Mouse (Mus musculus): Measurements from ENCODE around the gene Sbno1. TPM values are rescaled to one million over a fixed set of nuclear protein-coding genes. Genes with fewer than 3 reads are reported as not detected.

The Sbno1 gene
- polyA plus RNA-seq, 1 experiment from 2014 or later, result 85.9 TPM

GRCm38 (mm10) chr5:124440094-124440701 is 14.4 kb upstream of the Sbno1 start:
- peaks cover 25% of the 10 kb centered on the region for H3K4me1 ChIP-seq
- H3K27me3 ChIP-seq (replicated peaks), result no peaks in the 10 kb centered on the region
- H3K9me3 ChIP-seq (replicated peaks), result no peaks in the 10 kb centered on the region
- ATAC-seq (ENCODE audit: low FRiP score), result peak; percentile 53
- H3K4me3 ChIP-seq (replicated peaks), result peak overlapping the region; percentile 66
- under 1% methylated on average over 30 of the region's 30 CpGs for WGBS
- peak overlapping the region; percentile 100 for H3K4me2 ChIP-seq
- H3K27ac ChIP-seq (replicated peaks), result peak overlapping the region; percentile 73
- H3K36me3 ChIP-seq, result no peaks in the 10 kb centered on the region
- H3K9ac ChIP-seq (replicated peaks), result peak overlapping the region; percentile 61

GRCm38 (mm10) chr5:124439447-124440093 is 13.8 kb upstream of the Sbno1 start, which contains the start of gene Kmt5a:
TSS of gene Kmt5a (plus strand) at chr5:124439930.
- peak; percentile 97 for ATAC-seq (ENCODE audit: low FRiP score)
- whole genome bisulfite sequencing, result under 1% methylated on average over 34 of the region's 34 CpGs

GRCm38 (mm10) chr5:124438746-124439145 is 12.9 kb upstream of the Sbno1 start:
- 70% methylated on average over 5 of the region's 5 CpGs for WGBS
- peaks cover 17% of the 10 kb centered on the region for H3K4me1 ChIP-seq
- no peak overlapping the region for H3K9ac ChIP-seq (replicated peaks)
- no peak for ATAC-seq (ENCODE audit: low FRiP score)
- no peaks in the 10 kb centered on the region for H3K9me3 ChIP-seq (replicated peaks)
- no peaks in the 10 kb centered on the region for H3K36me3 ChIP-seq
- H3K27me3 ChIP-seq (replicated peaks), result no peaks in the 10 kb centered on the region
- no peak overlapping the region; the same call in 1 of the 2 replicates for H3K27ac ChIP-seq (replicated peaks)
- peak overlapping the region; percentile 66; the same call in 1 of the 2 replicates for H3K4me3 ChIP-seq (replicated peaks)
- H3K4me2 ChIP-seq, result peak overlapping the region; percentile 100

More at GRCm38 (mm10) chr5:124439447-124440093, 13.8 kb upstream of the Sbno1 start, which contains the start of gene Kmt5a:
- Histone ChIP-seq H3K4me1 (peaks cover 20% of the 10 kb centered on the region), H3K36me3 (no peaks in the 10 kb centered on the region), H3K9ac (replicated peaks) (peak within 1 kb of the TSS; percentile 61), H3K9me3 (replicated peaks) (no peaks in the 10 kb centered on the region), H3K27me3 (replicated peaks) (no peaks in the 10 kb centered on the region), H3K27ac (replicated peaks) (peak within 1 kb of the TSS; percentile 73), H3K4me2 (peak within 1 kb of the TSS; percentile 100), H3K4me3 (replicated peaks) (peak within 1 kb of the TSS; percentile 66)

- no peak for ATAC-seq (ENCODE audit: low FRiP score)
- Histone ChIP-seq H3K4me3 (replicated peaks) (no peak overlapping the region), H3K9me3 (replicated peaks) (no peaks in the 10 kb centered on the region), H3K9ac (replicated peaks) (no peak overlapping the region), H3K4me1 (peaks cover 17% of the 10 kb centered on the region), H3K36me3 (no peaks in the 10 kb centered on the region), H3K27ac (replicated peaks) (no peak overlapping the region), H3K27me3 (replicated peaks) (no peaks in the 10 kb centered on the region), H3K4me2 (no peak overlapping the region)
- 92% methylated on average over 5 of the region's 5 CpGs for WGBS
Measured at GRCm38 (mm10) chr5:124438229-124438628, 12.4 kb upstream of the Sbno1 start.

GRCm38 (mm10) chr5:124433048-124433447 is 7.2 kb upstream of the Sbno1 start:
- Histone ChIP-seq H3K36me3 (no peaks in the 10 kb centered on the region), H3K9ac (replicated peaks) (no peak overlapping the region), H3K4me2 (no peak overlapping the region), H3K9me3 (replicated peaks) (no peaks in the 10 kb centered on the region), H3K4me3 (replicated peaks) (no peak overlapping the region), H3K4me1 (no peaks in the 10 kb centered on the region), H3K27me3 (replicated peaks) (no peaks in the 10 kb centered on the region), H3K27ac (replicated peaks) (no peak overlapping the region)
- WGBS, result 81% methylated on average over 2 of the region's 2 CpGs
- ATAC-seq (ENCODE audit: low FRiP score), result no peak

- no peak overlapping the region for H3K27ac ChIP-seq (replicated peaks)
- no peak overlapping the region for H3K9ac ChIP-seq (replicated peaks)
- no peaks in the 10 kb centered on the region for H3K27me3 ChIP-seq (replicated peaks)
- no peak overlapping the region for H3K4me3 ChIP-seq (replicated peaks)
- ATAC-seq (ENCODE audit: low FRiP score), result no peak
- no peaks in the 10 kb centered on the region for H3K36me3 ChIP-seq
- H3K4me2 ChIP-seq, result no peak overlapping the region
- H3K4me1 ChIP-seq, result no peaks in the 10 kb centered on the region
- no peaks in the 10 kb centered on the region for H3K9me3 ChIP-seq (replicated peaks)
Measured at GRCm38 (mm10) chr5:124432398-124433012, 6.7 kb upstream of the Sbno1 start.

GRCm38 (mm10) chr5:124426475-124427071 is 772 bp upstream of the Sbno1 start:
- Histone ChIP-seq H3K9ac (replicated peaks) (no peak overlapping the region), H3K27me3 (replicated peaks) (no peaks in the 10 kb centered on the region), H3K4me1 (peaks cover 26% of the 10 kb centered on the region), H3K4me3 (replicated peaks) (peak overlapping the region; percentile 69), H3K36me3 (peaks cover 2% of the 10 kb centered on the region; the same call in 1 of the 2 replicates), H3K4me2 (peak overlapping the region; percentile 58), H3K9me3 (replicated peaks) (no peaks in the 10 kb centered on the region), H3K27ac (replicated peaks) (peak overlapping the region; percentile 98)
- WGBS, result 93% methylated on average over 10 of the region's 10 CpGs
- ATAC-seq (ENCODE audit: low FRiP score), result no peak

GRCm38 (mm10) chr5:124424723-124425411 is 934 bp downstream of the Sbno1 start:
- Histone ChIP-seq H3K4me1 (peaks cover 26% of the 10 kb centered on the region), H3K9ac (replicated peaks) (peak overlapping the region; percentile 70), H3K9me3 (replicated peaks) (no peaks in the 10 kb centered on the region), H3K27ac (replicated peaks) (peak overlapping the region; percentile 98), H3K27me3 (replicated peaks) (no peaks in the 10 kb centered on the region), H3K36me3 (peaks cover 2% of the 10 kb centered on the region; the same call in 1 of the 2 replicates), H3K4me2 (peak overlapping the region; percentile 91), H3K4me3 (replicated peaks) (peak overlapping the region; percentile 69)
- ATAC-seq (ENCODE audit: low FRiP score), result peak; percentile 85
- WGBS, result under 1% methylated on average over 63 of the region's 63 CpGs

GRCm38 (mm10) chr5:124424200-124424722 is 1.5 kb downstream of the Sbno1 start:
- peaks cover 26% of the 10 kb centered on the region for H3K4me1 ChIP-seq
- no peaks in the 10 kb centered on the region for H3K27me3 ChIP-seq (replicated peaks)
- H3K36me3 ChIP-seq, result peaks cover 3% of the 10 kb centered on the region; the same call in 1 of the 2 replicates
- 3% methylated on average over 14 of the region's 14 CpGs for WGBS
- H3K9ac ChIP-seq (replicated peaks), result peak overlapping the region; percentile 70
- peak overlapping the region; percentile 69 for H3K4me3 ChIP-seq (replicated peaks)
- H3K9me3 ChIP-seq (replicated peaks), result no peaks in the 10 kb centered on the region
- peak overlapping the region; percentile 91 for H3K4me2 ChIP-seq
- ATAC-seq (ENCODE audit: low FRiP score), result no peak
- H3K27ac ChIP-seq (replicated peaks), result peak overlapping the region; percentile 98

- Histone ChIP-seq H3K4me3 (replicated peaks) (no peak overlapping the region), H3K4me1 (peaks cover 26% of the 10 kb centered on the region), H3K27ac (replicated peaks) (no peak overlapping the region), H3K27me3 (replicated peaks) (no peaks in the 10 kb centered on the region), H3K9ac (replicated peaks) (no peak overlapping the region), H3K4me2 (no peak overlapping the region), H3K9me3 (replicated peaks) (no peaks in the 10 kb centered on the region), H3K36me3 (peaks cover 4% of the 10 kb centered on the region; the same call in 1 of the 2 replicates)
- no peak for ATAC-seq (ENCODE audit: low FRiP score)
- WGBS, result 96% methylated on average over 2 of the region's 2 CpGs
Measured at GRCm38 (mm10) chr5:124421786-124422185, 4.0 kb downstream of the Sbno1 start.

- H3K9me3 ChIP-seq (replicated peaks), result no peaks in the 10 kb centered on the region
- H3K27ac ChIP-seq (replicated peaks), result no peak overlapping the region
- no peak overlapping the region for H3K4me3 ChIP-seq (replicated peaks)
- H3K9ac ChIP-seq (replicated peaks), result no peak overlapping the region
- H3K36me3 ChIP-seq, result peaks cover 4% of the 10 kb centered on the region; the same call in 1 of the 2 replicates
- no peak overlapping the region for H3K4me2 ChIP-seq
- H3K4me1 ChIP-seq, result peaks cover 12% of the 10 kb centered on the region
- ATAC-seq (ENCODE audit: low FRiP score), result no peak
- WGBS, result 93% methylated on average over 2 of the region's 2 CpGs
- H3K27me3 ChIP-seq (replicated peaks), result no peaks in the 10 kb centered on the region
Measured at GRCm38 (mm10) chr5:124418903-124419302, 6.9 kb downstream of the Sbno1 start.

All from neural tube, embryonic 15.5 days (tissue).